Mouse (Mus musculus) brain, embryonic 14.5 days (tissue): Measurements from ENCODE around the gene Mxra8.

Experiments
- CTCF ChIP-seq: fragments of 200-500 bp; IDR thresholded peaks from 2 replicates; pipeline ENCODE4 v1.5.1; 2012; ENCODE audit warnings: inconsistent platforms, mild to moderate bottlenecking, moderate library complexity, borderline replicate concordance; ENCODE audit not compliant: insufficient read depth, insufficient read length; ENCODE audit errors: extremely low read depth
- POLR2A ChIP-seq: fragments of 200-500 bp; IDR thresholded peaks from 2 replicates; pipeline ENCODE4 v1.6.1; 2012; ENCODE audit warnings: mild to moderate bottlenecking, inconsistent platforms, borderline replicate concordance; ENCODE audit not compliant: poor library complexity, insufficient read depth, insufficient read length, severe bottlenecking; ENCODE audit errors: extremely low read depth

DNA sequence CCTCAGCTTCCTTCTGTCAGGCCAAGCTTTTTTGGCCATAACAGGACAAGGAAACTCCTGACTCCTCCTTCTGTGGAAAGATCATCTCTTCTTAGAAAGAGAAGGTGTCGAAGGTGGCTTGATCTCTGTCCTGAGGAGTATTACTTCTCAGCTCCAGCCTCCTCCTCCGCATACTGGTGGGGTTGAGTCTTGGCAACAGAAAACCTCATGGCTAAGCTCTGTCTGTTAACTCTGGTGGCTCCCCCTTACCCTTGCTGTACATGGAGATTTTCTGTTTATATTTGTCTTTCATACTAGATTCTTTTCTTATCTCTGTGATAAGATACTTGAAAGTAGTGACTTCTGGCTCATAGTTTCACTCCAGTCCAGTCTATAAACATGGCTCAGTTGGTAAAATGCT, 45.8 kb upstream of the Mxra8 start:
- TF ChIP-seq POLR2A (no peak), CTCF (no peak)
